Mouse (Mus musculus): ENCODE results near the gene Samd9l. TPM values are rescaled to one million over a fixed set of nuclear protein-coding genes. Genes with fewer than 3 reads are reported as not detected.
"Not testable (repeated sequence)": the region's sequence is repeated elsewhere in the genome, so short reads cannot be mapped to it uniquely, and the experiment has no call there.

Samd9l gene
- polyA plus RNA-seq, 1 experiment = not detected

DNA sequence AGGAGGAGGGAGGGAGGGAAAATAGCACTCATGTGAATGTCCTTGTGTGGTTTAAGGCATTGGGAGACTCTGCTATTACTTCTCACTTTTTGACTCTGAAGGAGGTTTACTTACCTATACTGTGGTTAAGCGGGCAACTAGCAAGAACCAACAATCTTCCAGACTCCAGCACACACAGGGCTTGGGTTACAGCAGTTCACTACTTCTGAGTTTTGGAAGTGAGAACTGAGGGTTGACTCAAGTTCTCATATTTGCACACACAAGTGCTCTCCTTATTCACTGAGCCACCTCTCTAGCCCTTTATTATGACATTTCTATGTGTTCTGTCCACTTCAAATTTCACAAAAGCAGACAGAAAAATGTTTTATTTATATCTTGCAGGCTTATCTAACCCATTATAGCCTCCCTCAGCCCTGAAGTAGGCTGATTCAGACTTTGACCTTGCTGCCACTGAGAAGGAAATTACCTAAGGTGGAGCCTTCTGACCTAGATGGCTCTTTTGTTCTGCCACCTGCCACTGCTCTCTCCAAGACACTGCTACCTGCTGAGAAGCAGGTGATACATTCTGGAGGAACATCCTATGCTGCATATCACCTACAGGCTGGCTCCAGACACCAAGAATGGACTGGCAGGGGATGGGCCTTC, 55.6 kb downstream of the Samd9l start:
- not testable (repeated sequence) for H3K4me3 ChIP-seq (ENCODE audit: low read depth, low read length); H3K4me1 ChIP-seq (ENCODE audit: control insufficient read depth, insufficient read depth, low read length); H3K27me3 ChIP-seq (ENCODE audit: control insufficient read depth, insufficient read depth, low read length, poor library complexity, severe bottlenecking); H3K9ac ChIP-seq (ENCODE audit: low read depth, poor library complexity, severe bottlenecking); H3K36me3 ChIP-seq (ENCODE audit: control insufficient read depth, insufficient read depth, low read length, poor library complexity, severe bottlenecking)
- peak; percentile 73 for TF ChIP-seq EP300 (IDR thresholded peaks at IDR 0.05; ENCODE audit: insufficient read depth, low read depth, low read length)
- Histone ChIP-seq H3K9me3 (replicated peaks; ENCODE audit: control insufficient read depth, insufficient read depth, low read length, poor library complexity, severe bottlenecking) (peaks cover 15% of the 10 kb centered on the region), H3K27ac (ENCODE audit: insufficient read depth, low read length) (peak overlapping the region; percentile 79)

DNA sequence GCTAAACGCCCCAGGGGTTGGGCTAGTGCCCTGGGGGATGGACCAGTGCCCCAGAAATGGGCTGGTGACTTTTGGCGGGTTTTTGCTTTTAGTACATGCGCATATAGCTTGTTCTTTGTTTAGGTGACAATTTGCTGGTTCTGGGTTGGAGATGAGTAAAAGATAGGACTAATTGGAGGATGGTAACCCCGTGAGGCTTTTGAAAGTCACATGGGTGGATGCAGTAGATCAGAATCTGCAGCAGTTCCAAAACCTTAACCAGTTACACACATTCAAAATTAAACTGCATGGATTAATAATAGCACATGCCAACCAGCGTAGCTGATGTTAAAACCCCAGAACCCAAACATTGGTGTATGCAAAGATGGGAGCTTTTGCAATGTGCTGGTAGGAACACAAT, 57.9 kb downstream of the Samd9l start:
- no peak overlapping the region for H3K27ac ChIP-seq (ENCODE audit: insufficient read depth, low read length)
- H3K36me3 ChIP-seq (ENCODE audit: control insufficient read depth, insufficient read depth, low read length, poor library complexity, severe bottlenecking) = no peaks in the 10 kb centered on the region
- H3K4me3 ChIP-seq (ENCODE audit: low read depth, low read length) = no peak overlapping the region
- peaks cover 15% of the 10 kb centered on the region for H3K9me3 ChIP-seq (replicated peaks; ENCODE audit: control insufficient read depth, insufficient read depth, low read length, poor library complexity, severe bottlenecking)
- TF ChIP-seq CTCF (IDR thresholded peaks at IDR 0.05; ENCODE audit: low read depth, low read length) = no peak
- no peak for TF ChIP-seq EP300 (IDR thresholded peaks at IDR 0.05; ENCODE audit: insufficient read depth, low read depth, low read length)
- TF ChIP-seq POLR2A (IDR thresholded peaks at IDR 0.05; ENCODE audit: insufficient read depth, low read length) = no peak
- H3K4me1 ChIP-seq (ENCODE audit: control insufficient read depth, insufficient read depth, low read length) = peaks cover 3% of the 10 kb centered on the region
- H3K27me3 ChIP-seq (ENCODE audit: control insufficient read depth, insufficient read depth, low read length, poor library complexity, severe bottlenecking) = no peaks in the 10 kb centered on the region
- no peak overlapping the region for H3K9ac ChIP-seq (ENCODE audit: low read depth, poor library complexity, severe bottlenecking)

DNA sequence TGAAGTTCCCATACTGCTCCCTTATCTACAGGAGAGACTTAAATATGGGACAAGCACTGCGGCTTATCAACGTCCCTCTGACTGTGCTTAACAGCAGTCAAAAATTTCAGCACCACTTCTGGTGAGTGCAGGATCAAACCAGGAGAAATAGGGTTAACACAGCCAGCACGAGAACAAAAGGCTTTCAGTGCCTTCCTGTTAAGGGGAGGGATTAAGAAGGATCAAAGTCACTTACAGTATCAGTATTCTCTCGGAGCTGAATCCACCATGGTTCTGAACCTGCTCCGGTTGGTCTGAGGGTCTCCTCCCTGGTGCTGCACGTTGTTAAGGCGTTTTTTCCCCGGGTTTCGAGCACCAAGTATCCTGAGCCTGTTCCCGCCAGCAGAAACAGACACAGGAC, 58.4 kb downstream of the Samd9l start:
- Histone ChIP-seq H3K4me3 (ENCODE audit: low read depth, low read length) (peak overlapping the region; percentile 52; the same call in 1 of the 2 replicates), H3K9me3 (replicated peaks; ENCODE audit: control insufficient read depth, insufficient read depth, low read length, poor library complexity, severe bottlenecking) (peaks cover 15% of the 10 kb centered on the region)
- not testable (repeated sequence) for H3K27me3 ChIP-seq (ENCODE audit: control insufficient read depth, insufficient read depth, low read length, poor library complexity, severe bottlenecking); H3K9ac ChIP-seq (ENCODE audit: low read depth, poor library complexity, severe bottlenecking); H3K4me1 ChIP-seq (ENCODE audit: control insufficient read depth, insufficient read depth, low read length); H3K27ac ChIP-seq (ENCODE audit: insufficient read depth, low read length); H3K36me3 ChIP-seq (ENCODE audit: control insufficient read depth, insufficient read depth, low read length, poor library complexity, severe bottlenecking)

DNA sequence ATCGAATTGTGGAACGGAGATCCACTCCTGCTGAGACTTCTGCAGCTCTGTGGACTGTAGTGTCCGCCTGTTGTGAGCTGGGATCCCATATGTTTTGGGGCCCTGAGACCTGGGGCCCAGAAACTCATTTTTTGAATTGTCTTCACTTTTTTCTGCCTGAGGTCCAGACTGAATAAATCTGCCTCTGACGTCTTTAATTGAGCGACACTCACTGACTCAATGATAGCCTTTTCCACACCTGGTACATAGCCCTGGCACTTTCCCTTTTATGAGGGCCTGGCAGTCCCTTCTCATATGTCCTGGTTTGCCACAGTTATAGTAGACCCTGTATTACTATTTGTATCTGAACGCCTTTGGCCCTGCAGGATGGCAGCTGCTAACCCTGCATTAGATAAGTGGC, 60.2 kb downstream of the Samd9l start:
- not testable (repeated sequence) for H3K27ac ChIP-seq (ENCODE audit: insufficient read depth, low read length); H3K4me1 ChIP-seq (ENCODE audit: control insufficient read depth, insufficient read depth, low read length); H3K9ac ChIP-seq (ENCODE audit: low read depth, poor library complexity, severe bottlenecking); H3K4me3 ChIP-seq (ENCODE audit: low read depth, low read length); H3K36me3 ChIP-seq (ENCODE audit: control insufficient read depth, insufficient read depth, low read length, poor library complexity, severe bottlenecking); H3K27me3 ChIP-seq (ENCODE audit: control insufficient read depth, insufficient read depth, low read length, poor library complexity, severe bottlenecking)
- peaks cover 15% of the 10 kb centered on the region for H3K9me3 ChIP-seq (replicated peaks; ENCODE audit: control insufficient read depth, insufficient read depth, low read length, poor library complexity, severe bottlenecking)

Other genes starting within 250 kb of the Samd9l start
- gene Hepacam2, start 98.7 kb upstream of the Samd9l start, polyA plus RNA-seq (2011; ENCODE audit: insufficient read depth, insufficient read length, low read depth, missing spikeins) = 0.40 and 0.88 TPM in 2 replicates
- gene Vps50, start 98.8 kb upstream of the Samd9l start, polyA plus RNA-seq (2011; ENCODE audit: insufficient read depth, insufficient read length, low read depth, missing spikeins) = 26.4 and 29.1 TPM in 2 replicates

Measured in ES-Bruce4 (cell line).